Mouse (Mus musculus): ENCODE results near the gene Gm20823. TPM values are rescaled to one million over a fixed set of nuclear protein-coding genes. Genes with fewer than 3 reads are reported as not detected.
"Not testable (repeated sequence)": the region's sequence is repeated elsewhere in the genome, so short reads cannot be mapped to it uniquely, and the experiment has no call there.

The Gm20823 gene
- not detected in 2 replicates for polyA plus RNA-seq (2016; fragmentation: Nextera tagmentation; extraction: Ambion mirVana)

- ATAC-seq (ENCODE audit: low FRiP score); H3K9me3 ChIP-seq: not testable (repeated sequence)
Measured at GRCm38 (mm10) chrY:62464745-62465144, at the start of gene Gm20823. Gene Gm20823 (minus strand): TSS chrY:62464845.

More at GRCm38 (mm10) chrY:62464745-62465144, at the start of gene Gm20823:
- WGBS, result no CpG with 5 or more reads among the region's 4 CpGs
- not testable (repeated sequence) for H3K27me3 ChIP-seq; H3K27ac ChIP-seq; H3K4me3 ChIP-seq (replicated peaks); H3K36me3 ChIP-seq (replicated peaks); H3K4me1 ChIP-seq; H3K9ac ChIP-seq; H3K4me2 ChIP-seq

Data from forebrain, embryonic 12.5 days (tissue).